Mouse (Mus musculus): Measurements from ENCODE around the gene Sdc3. TPM values are rescaled to one million over a fixed set of nuclear protein-coding genes. Genes with fewer than 3 reads are reported as not detected.

Gene Sdc3
- total RNA-seq, 2 experiments from 2014 or later, result 205 to 421 TPM

GRCm38 (mm10) chr4:130872414-130872813, 80.1 kb downstream of the Sdc3 start:
- no peak for DNase-seq (ENCODE audit: low spot score in 2 of 2)

- no peak for DNase-seq (ENCODE audit: low spot score in 2 of 2)
Measured at GRCm38 (mm10) chr4:130873440-130873839, 81.1 kb downstream of the Sdc3 start.

GRCm38 (mm10) chr4:130874601-130875000, 82.3 kb downstream of the Sdc3 start:
- DNase-seq (ENCODE audit: low spot score in 2 of 2), result peak; percentile 73 to 75

Other genes with a start within 250 kb of the Sdc3 start
- gene Nkain1, start 218.4 kb upstream of the Sdc3 start, total RNA-seq (2021), result 1 to 10 TPM; 5.6 to 5.8 TPM
- 10 to 100 TPM; 68.9 to 79.0 TPM for gene Pum1, start 129.2 kb upstream of the Sdc3 start, total RNA-seq (2021)
- 10 to 100 TPM; 25.1 to 54.6 TPM for gene Laptm5, start 120.6 kb downstream of the Sdc3 start, total RNA-seq (2021)
- gene Matn1, start 151.8 kb downstream of the Sdc3 start, total RNA-seq (2021), result not detected